Mouse (Mus musculus) limb, embryonic 13.5 days (tissue): ENCODE data around the gene Hrh2. TPM values are rescaled to one million over a fixed set of nuclear protein-coding genes. Genes with fewer than 3 reads are reported as not detected.

Source experiments
- ATAC-seq: fragments of 200-750 bp; cut with Nextera tagmentation; 2 replicates; pipeline ENCODE4 v1.8.0; 2017; ENCODE audit warnings: low read depth, moderate number of reproducible peaks, moderate TSS enrichment; ENCODE audit not compliant: low FRiP score
- H3K27ac ChIP-seq: fragments of 300-500 bp; sonication (generic); 2 replicates; pipeline ENCODE4 v1.5.1; 2015; ENCODE audit warnings: inconsistent platforms, mild to moderate bottlenecking, moderate library complexity
- H3K27me3 ChIP-seq: fragments of 300-500 bp; sonication (generic); 2 replicates; pipeline ENCODE4 v1.6.1; 2015; ENCODE audit warnings: mild to moderate bottlenecking, inconsistent platforms
- H3K36me3 ChIP-seq: fragments of 300-500 bp; sonication (generic); 2 replicates; pipeline ENCODE4 v1.6.1; 2015; ENCODE audit warnings: inconsistent platforms, mild to moderate bottlenecking, moderate library complexity
- H3K4me1 ChIP-seq: fragments of 300-500 bp; sonication (generic); 2 replicates; pipeline ENCODE4 v1.6.1; 2015; ENCODE audit warnings: inconsistent platforms
- H3K4me2 ChIP-seq: fragments of 300-500 bp; sonication (generic); replicated peaks from 2 replicates; pipeline ENCODE4 v1.6.1; 2015; ENCODE audit warnings: inconsistent platforms, mild to moderate bottlenecking, moderate library complexity
- H3K4me3 ChIP-seq: fragments of 300-500 bp; sonication (generic); 2 replicates; pipeline ENCODE4 v1.5.1; 2015; ENCODE audit warnings: moderate library complexity, mild to moderate bottlenecking, inconsistent platforms
- H3K9ac ChIP-seq: fragments of 300-500 bp; sonication (generic); 2 replicates; pipeline ENCODE4 v1.6.1; 2015; ENCODE audit warnings: mild to moderate bottlenecking, inconsistent platforms
- H3K9me3 ChIP-seq: fragments of 300-500 bp; sonication (generic); 2 replicates; pipeline ENCODE4 v1.6.1; 2016; ENCODE audit warnings: inconsistent platforms
- WGBS: fragments of 180-500 bp; shearing (Covaris S2); methylation state at CpG from one replicate; pipeline ENCODE4 v1.1.7; 2015; 5-methylcytosine and 5-hydroxymethylcytosine counted together
- polyA plus RNA-seq: library from polyadenylated mRNA; unstranded; fragments of >200 nt; fragmentation: Nextera tagmentation; extraction: Ambion mirVana; gene quantifications from 2 replicates; pipeline ENCODE4 v1.2.1, GENCODE M21; 2015

Hrh2 gene
- polyA plus RNA-seq, 1 experiment from 2014 or later, result 0.11 TPM

GRCm38 (mm10) chr13:54177346-54177745, 14.6 kb upstream of the Hrh2 start:
- H3K9me3 ChIP-seq, result peaks cover 8% of the 10 kb centered on the region; the same call in 1 of the 2 replicates
- no peak overlapping the region for H3K27ac ChIP-seq
- no peak overlapping the region for H3K9ac ChIP-seq
- H3K36me3 ChIP-seq, result no peaks in the 10 kb centered on the region
- H3K27me3 ChIP-seq, result no peaks in the 10 kb centered on the region; the same call in 1 of the 2 replicates
- no peaks in the 10 kb centered on the region for H3K4me1 ChIP-seq
- 77% methylated on average over 2 of the region's 2 CpGs for WGBS
- H3K4me2 ChIP-seq, result no peak overlapping the region
- H3K4me3 ChIP-seq, result no peak overlapping the region
- no peak for ATAC-seq

GRCm38 (mm10) chr13:54178647-54179046, 13.3 kb upstream of the Hrh2 start:
- no peak overlapping the region for H3K9ac ChIP-seq
- H3K4me1 ChIP-seq, result no peaks in the 10 kb centered on the region
- H3K36me3 ChIP-seq, result no peaks in the 10 kb centered on the region
- no peak overlapping the region for H3K4me3 ChIP-seq
- WGBS, result 83% methylated on average over 5 of the region's 5 CpGs
- no peak for ATAC-seq
- no peak overlapping the region for H3K4me2 ChIP-seq
- no peaks in the 10 kb centered on the region; the same call in 1 of the 2 replicates for H3K27me3 ChIP-seq
- H3K9me3 ChIP-seq, result peaks cover 8% of the 10 kb centered on the region; the same call in 1 of the 2 replicates
- no peak overlapping the region for H3K27ac ChIP-seq

GRCm38 (mm10) chr13:54179971-54180370, 12.0 kb upstream of the Hrh2 start:
- Histone ChIP-seq H3K4me2 (no peak overlapping the region), H3K9me3 (peaks cover under 1% of the 10 kb centered on the region; the same call in 1 of the 2 replicates), H3K27me3 (no peaks in the 10 kb centered on the region; the same call in 1 of the 2 replicates), H3K36me3 (no peaks in the 10 kb centered on the region), H3K9ac (no peak overlapping the region), H3K4me1 (no peaks in the 10 kb centered on the region), H3K4me3 (no peak overlapping the region), H3K27ac (no peak overlapping the region)
- no peak for ATAC-seq
- WGBS, result 76% methylated on average over 3 of the region's 3 CpGs

- Histone ChIP-seq H3K9ac (no peak overlapping the region), H3K9me3 (0 out of 2 replicates have a peak, but pooled peaks cover 4% of the 10 kb centered on the region), H3K27ac (no peak overlapping the region), H3K4me2 (no peak overlapping the region), H3K36me3 (no peaks in the 10 kb centered on the region), H3K27me3 (no peaks in the 10 kb centered on the region; the same call in 1 of the 2 replicates), H3K4me1 (no peaks in the 10 kb centered on the region), H3K4me3 (no peak overlapping the region)
- no peak for ATAC-seq
- WGBS, result 32% methylated on average over 3 of the region's 3 CpGs
Observed at GRCm38 (mm10) chr13:54180461-54180860, 11.5 kb upstream of the Hrh2 start.

GRCm38 (mm10) chr13:54181318-54181717, 10.6 kb upstream of the Hrh2 start:
- 0 out of 2 replicates have a peak, but pooled peaks cover 4% of the 10 kb centered on the region for H3K9me3 ChIP-seq
- H3K4me3 ChIP-seq, result no peak overlapping the region
- H3K27me3 ChIP-seq, result no peaks in the 10 kb centered on the region; the same call in 1 of the 2 replicates
- H3K27ac ChIP-seq, result no peak overlapping the region
- ATAC-seq, result no peak
- H3K4me2 ChIP-seq, result no peak overlapping the region
- H3K36me3 ChIP-seq, result no peaks in the 10 kb centered on the region
- no peak overlapping the region for H3K9ac ChIP-seq
- H3K4me1 ChIP-seq, result no peaks in the 10 kb centered on the region
- WGBS, result 83% methylated on average over 6 of the region's 6 CpGs

GRCm38 (mm10) chr13:54181947-54182346, 10.0 kb upstream of the Hrh2 start:
- no peak for ATAC-seq
- Histone ChIP-seq H3K4me1 (no peaks in the 10 kb centered on the region), H3K4me2 (no peak overlapping the region), H3K27me3 (no peaks in the 10 kb centered on the region; the same call in 1 of the 2 replicates), H3K4me3 (no peak overlapping the region), H3K9ac (no peak overlapping the region), H3K36me3 (no peaks in the 10 kb centered on the region), H3K27ac (no peak overlapping the region), H3K9me3 (0 out of 2 replicates have a peak, but pooled peaks cover 4% of the 10 kb centered on the region)
- WGBS, result 85% methylated on average over 4 of the region's 4 CpGs

GRCm38 (mm10) chr13:54186394-54186793, 5.5 kb upstream of the Hrh2 start:
- no peaks in the 10 kb centered on the region for H3K4me1 ChIP-seq
- WGBS, result 74% methylated on average over 5 of the region's 5 CpGs
- no peak overlapping the region for H3K4me2 ChIP-seq
- no peak overlapping the region for H3K4me3 ChIP-seq
- 0 out of 2 replicates have a peak, but pooled peaks cover 4% of the 10 kb centered on the region for H3K9me3 ChIP-seq
- H3K36me3 ChIP-seq, result no peaks in the 10 kb centered on the region
- H3K27ac ChIP-seq, result no peak overlapping the region
- ATAC-seq, result no peak
- peaks cover 16% of the 10 kb centered on the region for H3K27me3 ChIP-seq
- no peak overlapping the region for H3K9ac ChIP-seq

GRCm38 (mm10) chr13:54188190-54188706, 3.7 kb upstream of the Hrh2 start:
- no peak overlapping the region for H3K4me2 ChIP-seq
- H3K27me3 ChIP-seq, result peaks cover 35% of the 10 kb centered on the region
- H3K27ac ChIP-seq, result no peak overlapping the region
- H3K4me1 ChIP-seq, result peaks cover 6% of the 10 kb centered on the region
- no peaks in the 10 kb centered on the region for H3K36me3 ChIP-seq
- no peak for ATAC-seq
- 0 out of 2 replicates have a peak, but pooled peaks cover 4% of the 10 kb centered on the region for H3K9me3 ChIP-seq
- WGBS, result 57% methylated on average over 7 of the region's 7 CpGs
- no peak overlapping the region for H3K4me3 ChIP-seq
- no peak overlapping the region for H3K9ac ChIP-seq

GRCm38 (mm10) chr13:54189896-54190295, 2.0 kb upstream of the Hrh2 start:
- Histone ChIP-seq H3K4me1 (peaks cover 6% of the 10 kb centered on the region), H3K4me2 (no peak overlapping the region), H3K9ac (no peak overlapping the region), H3K9me3 (0 out of 2 replicates have a peak, but pooled peaks cover 4% of the 10 kb centered on the region), H3K27ac (no peak overlapping the region), H3K27me3 (peaks cover 51% of the 10 kb centered on the region), H3K36me3 (no peaks in the 10 kb centered on the region), H3K4me3 (no peak overlapping the region)
- no peak for ATAC-seq
- WGBS, result 85% methylated on average over 14 of the region's 14 CpGs

- no peak overlapping the region for H3K9ac ChIP-seq
- ATAC-seq, result no peak
- no peak overlapping the region for H3K4me2 ChIP-seq
- H3K36me3 ChIP-seq, result no peaks in the 10 kb centered on the region
- no peak overlapping the region for H3K4me3 ChIP-seq
- WGBS, result 84% methylated on average over 3 of the region's 3 CpGs
- H3K9me3 ChIP-seq, result no peaks in the 10 kb centered on the region
- peaks cover 54% of the 10 kb centered on the region for H3K27me3 ChIP-seq
- peaks cover 6% of the 10 kb centered on the region for H3K4me1 ChIP-seq
- H3K27ac ChIP-seq, result no peak overlapping the region
Observed at GRCm38 (mm10) chr13:54191181-54191580, 748 bp upstream of the Hrh2 start.

GRCm38 (mm10) chr13:54193580-54193979, 1.7 kb downstream of the Hrh2 start:
- Histone ChIP-seq H3K27ac (no peak overlapping the region), H3K4me1 (peaks cover 6% of the 10 kb centered on the region), H3K4me3 (no peak overlapping the region), H3K36me3 (no peaks in the 10 kb centered on the region), H3K27me3 (peaks cover 57% of the 10 kb centered on the region), H3K9me3 (no peaks in the 10 kb centered on the region), H3K4me2 (no peak overlapping the region), H3K9ac (no peak overlapping the region)
- WGBS, result 43% methylated on average over 5 of the region's 5 CpGs
- no peak for ATAC-seq

GRCm38 (mm10) chr13:54199000-54199399, 7.1 kb downstream of the Hrh2 start:
- whole genome bisulfite sequencing, result 39% methylated on average over 9 of the region's 9 CpGs
- Histone ChIP-seq H3K27ac (no peak overlapping the region), H3K36me3 (no peaks in the 10 kb centered on the region), H3K27me3 (peaks cover 15% of the 10 kb centered on the region), H3K4me1 (no peaks in the 10 kb centered on the region), H3K9ac (no peak overlapping the region), H3K4me2 (no peak overlapping the region), H3K9me3 (no peaks in the 10 kb centered on the region), H3K4me3 (no peak overlapping the region)
- no peak for ATAC-seq

GRCm38 (mm10) chr13:54202458-54202857, 10.5 kb downstream of the Hrh2 start:
- H3K27ac ChIP-seq, result no peak overlapping the region
- whole genome bisulfite sequencing, result 81% methylated on average over 8 of the region's 8 CpGs
- H3K4me1 ChIP-seq, result no peaks in the 10 kb centered on the region
- peaks cover 6% of the 10 kb centered on the region; the same call in 1 of the 2 replicates for H3K27me3 ChIP-seq
- ATAC-seq, result no peak
- H3K9ac ChIP-seq, result no peak overlapping the region
- H3K9me3 ChIP-seq, result no peaks in the 10 kb centered on the region
- no peaks in the 10 kb centered on the region for H3K36me3 ChIP-seq
- no peak overlapping the region for H3K4me3 ChIP-seq
- H3K4me2 ChIP-seq, result no peak overlapping the region
